34 mouse cellular contexts compared by ENCODE assay signal in genomic region chr17:71871981-71872380, GRCm38 (mm10).
"Had no signal": no experiment of that assay in that cellular context is flagged by ENCODE, and none has a peak within 500 bp of the region (broad histone marks: within the 10 kb centered on the region; RNA-seq: fewer than 3 reads in every experiment).

No protein-coding gene starts in this region.

- H3K27me3 ChIP-seq: heart, embryonic 12.5 days; heart, embryonic 13.5 days; heart, embryonic 15.5 days; hindbrain, embryonic 12.5 days; hindbrain, embryonic 13.5 days; hindbrain, embryonic 15.5 days; kidney, embryonic 15.5 days had no signal

- H3K36me3 ChIP-seq: heart, embryonic 10.5 days; heart, embryonic 12.5 days; heart, embryonic 13.5 days; heart, embryonic 15.5 days; hindbrain, embryonic 10.5 days; hindbrain, embryonic 12.5 days; hindbrain, embryonic 13.5 days; hindbrain, embryonic 15.5 days; intestine, embryonic 15.5 days; kidney, embryonic 15.5 days had no signal

- H3K27ac ChIP-seq: heart, embryonic 10.5 days; heart, embryonic 13.5 days; heart, embryonic 15.5 days; hindbrain, embryonic 10.5 days; hindbrain, embryonic 12.5 days; hindbrain, embryonic 13.5 days; hindbrain, embryonic 14.5 days; hindbrain, embryonic 15.5 days; hindbrain, postnatal 0 days; intestine, embryonic 15.5 days; kidney, embryonic 15.5 days; kidney, postnatal 0 days; layer of hippocampus, adult 2 months had no signal

- ATAC-seq: hindbrain, embryonic 16.5 days; hindbrain, postnatal 0 days; inflammation-experienced regulatory T-cells, adult 6 months; intestine, embryonic 15.5 days; intestine, embryonic 16.5 days; intestine, postnatal 0 days had no signal

- H3K9me3 ChIP-seq: heart, embryonic 10.5 days; heart, embryonic 15.5 days; hindbrain, embryonic 10.5 days; hindbrain, embryonic 12.5 days; hindbrain, embryonic 13.5 days; hindbrain, embryonic 15.5 days; intestine, embryonic 15.5 days; kidney, embryonic 15.5 days had no signal

- H3K4me1 ChIP-seq: heart, embryonic 12.5 days had no signal

- H3K4me2 ChIP-seq: heart, embryonic 11.5 days; heart, embryonic 12.5 days; heart, embryonic 13.5 days; heart, embryonic 15.5 days; hindbrain, embryonic 12.5 days; hindbrain, embryonic 13.5 days; hindbrain, embryonic 14.5 days; hindbrain, embryonic 15.5 days; intestine, embryonic 15.5 days; kidney, embryonic 15.5 days had no signal

- DNase-seq: heart, postnatal 10 days; heart, postnatal 14 days; heart, postnatal 36 days; kidney, adult 11 months; kidney, adult 18-20 months; kidney, adult 2 months; kidney, adult 8-10 months; kidney, adult 9 months; kidney, postnatal 10 days; kidney, postnatal 14 days; kidney, postnatal 25 days; kidney, postnatal 36 days; kidney, postnatal 4 days; layer of hippocampus, adult 9-11 months; layer of hippocampus, postnatal 36 days had no signal

- H3K9ac ChIP-seq: heart, embryonic 12.5 days; heart, embryonic 13.5 days; heart, embryonic 15.5 days; hindbrain, embryonic 12.5 days; hindbrain, embryonic 13.5 days; hindbrain, embryonic 14.5 days; hindbrain, embryonic 15.5 days; intestine, embryonic 15.5 days; kidney, embryonic 15.5 days had no signal

- H3K4me3 ChIP-seq: heart, embryonic 10.5 days; heart, embryonic 12.5 days; heart, embryonic 13.5 days; heart, embryonic 15.5 days; hindbrain, embryonic 10.5 days; hindbrain, embryonic 12.5 days; hindbrain, embryonic 13.5 days; hindbrain, embryonic 15.5 days; intestine, embryonic 15.5 days; kidney, embryonic 15.5 days; layer of hippocampus, adult 2 months had no signal
